Mouse (Mus musculus): Measurements from ENCODE around the gene Mef2a. TPM values are rescaled to one million over a fixed set of nuclear protein-coding genes. Genes with fewer than 3 reads are reported as not detected.
A peak's percentile ranks its signal among the peaks of the same experiment; 100 is the strongest.

Mef2a gene
- polyA plus RNA-seq, 1 experiment from 2014 or later = 22.4 TPM

DNA sequence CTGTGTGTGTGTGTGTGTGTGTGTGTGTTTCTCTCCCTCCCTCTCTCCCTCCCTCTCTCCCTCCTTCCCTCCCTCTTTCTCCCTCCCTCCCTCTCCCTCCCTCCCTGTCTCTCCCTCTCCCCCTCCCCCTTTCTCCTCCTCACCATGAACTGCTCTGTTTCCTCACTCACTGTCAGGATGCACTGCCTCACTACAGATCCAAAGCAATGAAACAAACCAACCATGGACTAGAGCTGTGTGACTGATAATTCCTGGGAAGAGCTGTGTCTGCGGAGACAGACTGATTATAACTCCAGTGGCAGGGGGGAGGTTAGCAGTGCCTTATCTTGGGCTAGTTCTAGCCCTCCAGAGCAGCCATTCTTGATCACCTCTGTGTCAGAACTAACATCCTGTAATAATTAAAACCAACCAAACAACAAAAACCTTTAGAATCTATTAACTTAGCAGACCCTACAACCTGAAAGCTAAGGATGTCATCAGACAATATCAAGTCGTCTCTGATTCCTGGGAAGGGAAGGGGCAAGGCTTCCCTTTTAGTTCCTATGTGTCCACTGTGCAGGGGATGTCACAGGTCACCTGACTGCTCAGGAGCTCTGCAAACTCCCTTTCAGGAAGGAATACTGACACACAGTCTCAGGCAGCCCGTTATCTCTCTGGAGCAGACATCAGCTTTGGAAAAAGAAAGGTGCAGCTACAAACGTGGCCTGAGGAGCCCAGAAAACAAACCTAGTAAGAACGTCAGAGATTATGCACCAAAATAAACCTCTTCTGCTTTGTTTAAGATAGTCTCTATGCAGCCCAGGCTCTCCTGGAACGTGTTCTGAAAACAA lies 162.4 kb downstream of the Mef2a start:
- no peak overlapping the region for H3K27ac ChIP-seq
- 0 out of 2 replicates have a peak, but pooled peaks cover 3% of the 10 kb centered on the region for H3K4me1 ChIP-seq
- H3K4me3 ChIP-seq = no peak overlapping the region
- no peaks in the 10 kb centered on the region for H3K9me3 ChIP-seq (replicated peaks)
- no peaks in the 10 kb centered on the region for H3K27me3 ChIP-seq (ENCODE audit: low read depth, poor library complexity, severe bottlenecking)
- no peaks in the 10 kb centered on the region for H3K36me3 ChIP-seq
- 75% methylated on average over 6 of the region's 6 CpGs for WGBS
- DNase-seq (ENCODE audit: low spot score) = no peak

DNA sequence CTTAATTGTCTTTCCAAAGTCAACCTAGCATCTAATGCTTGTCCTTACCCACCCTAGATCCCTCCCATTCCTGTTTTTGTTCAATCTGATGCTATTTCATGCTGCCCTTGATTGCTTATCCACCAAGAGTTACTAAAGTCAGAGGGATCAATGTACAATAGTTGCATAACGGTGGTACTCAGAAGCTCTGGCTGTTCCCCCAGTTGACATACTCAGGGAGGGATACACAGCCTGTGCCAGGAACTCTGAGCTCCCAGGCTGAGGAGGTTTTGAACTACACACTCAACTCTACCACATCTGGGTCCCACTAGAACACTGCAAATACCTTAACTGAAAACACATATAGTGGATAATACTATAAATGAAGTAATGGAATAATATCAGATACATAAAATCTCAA lies 164.3 kb downstream of the Mef2a start:
- Histone ChIP-seq H3K4me1 (0 out of 2 replicates have a peak, but pooled peaks cover 3% of the 10 kb centered on the region), H3K36me3 (no peaks in the 10 kb centered on the region), H3K27me3 (ENCODE audit: low read depth, poor library complexity, severe bottlenecking) (no peaks in the 10 kb centered on the region), H3K27ac (no peak overlapping the region), H3K9me3 (replicated peaks) (no peaks in the 10 kb centered on the region), H3K4me3 (no peak overlapping the region)
- 89% methylated on average over 1 of the region's 1 CpGs for WGBS
- DNase-seq (ENCODE audit: low spot score) = no peak

DNA sequence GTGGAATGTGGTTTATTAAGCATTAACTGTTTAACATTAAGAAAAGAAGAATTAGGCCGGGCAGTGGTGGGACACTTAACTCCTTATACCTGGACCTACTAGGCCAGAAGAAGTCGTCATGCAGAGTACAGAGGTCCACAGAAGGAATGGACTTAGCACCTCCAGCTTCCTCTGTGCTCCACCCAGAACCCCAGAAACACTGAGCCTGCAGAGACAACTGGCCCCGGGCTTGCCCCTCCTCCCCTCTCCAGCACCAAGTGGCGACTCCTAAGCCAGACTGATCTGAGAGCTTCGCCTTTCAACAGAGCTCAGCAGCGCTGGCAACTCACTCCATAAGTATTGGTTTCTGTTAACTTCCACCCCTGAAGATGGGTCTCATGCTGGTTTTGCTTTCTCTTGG lies 165.0 kb downstream of the Mef2a start:
- H3K27me3 ChIP-seq (ENCODE audit: low read depth, poor library complexity, severe bottlenecking) = no peaks in the 10 kb centered on the region
- H3K4me3 ChIP-seq = no peak overlapping the region
- no peaks in the 10 kb centered on the region for H3K36me3 ChIP-seq
- H3K27ac ChIP-seq = no peak overlapping the region
- DNase-seq (ENCODE audit: low spot score) = no peak
- 0 out of 2 replicates have a peak, but pooled peaks cover 3% of the 10 kb centered on the region for H3K4me1 ChIP-seq
- H3K9me3 ChIP-seq (replicated peaks) = no peaks in the 10 kb centered on the region
- WGBS = 36% methylated on average over 6 of the region's 6 CpGs

DNA sequence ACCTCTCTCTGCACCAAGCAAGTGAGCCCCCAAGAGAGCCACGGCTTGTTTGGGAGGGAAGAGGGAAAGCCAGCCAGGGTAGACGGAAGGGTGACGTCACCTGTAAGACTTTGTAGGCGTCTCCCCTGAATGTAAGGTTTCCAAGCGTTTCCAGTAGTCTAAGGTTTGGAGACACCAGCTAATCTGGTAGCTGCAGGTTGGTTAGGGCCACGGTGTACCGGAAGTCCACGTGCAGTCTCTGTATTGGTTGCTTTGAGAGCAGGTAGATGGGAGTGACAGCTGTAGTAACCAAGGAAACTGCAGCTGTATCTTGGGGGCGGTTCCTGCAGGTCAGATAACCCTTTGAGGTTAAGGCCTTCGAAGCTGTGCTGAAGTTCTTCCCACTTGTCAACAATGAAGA lies 166.2 kb downstream of the Mef2a start:
- H3K4me3 ChIP-seq = no peak overlapping the region
- no peak overlapping the region for H3K27ac ChIP-seq
- H3K36me3 ChIP-seq = no peaks in the 10 kb centered on the region
- no peak for DNase-seq (ENCODE audit: low spot score)
- H3K27me3 ChIP-seq (ENCODE audit: low read depth, poor library complexity, severe bottlenecking) = no peaks in the 10 kb centered on the region
- H3K4me1 ChIP-seq = 0 out of 2 replicates have a peak, but pooled peaks cover 3% of the 10 kb centered on the region
- WGBS = 79% methylated on average over 10 of the region's 10 CpGs
- H3K9me3 ChIP-seq (replicated peaks) = no peaks in the 10 kb centered on the region

DNA sequence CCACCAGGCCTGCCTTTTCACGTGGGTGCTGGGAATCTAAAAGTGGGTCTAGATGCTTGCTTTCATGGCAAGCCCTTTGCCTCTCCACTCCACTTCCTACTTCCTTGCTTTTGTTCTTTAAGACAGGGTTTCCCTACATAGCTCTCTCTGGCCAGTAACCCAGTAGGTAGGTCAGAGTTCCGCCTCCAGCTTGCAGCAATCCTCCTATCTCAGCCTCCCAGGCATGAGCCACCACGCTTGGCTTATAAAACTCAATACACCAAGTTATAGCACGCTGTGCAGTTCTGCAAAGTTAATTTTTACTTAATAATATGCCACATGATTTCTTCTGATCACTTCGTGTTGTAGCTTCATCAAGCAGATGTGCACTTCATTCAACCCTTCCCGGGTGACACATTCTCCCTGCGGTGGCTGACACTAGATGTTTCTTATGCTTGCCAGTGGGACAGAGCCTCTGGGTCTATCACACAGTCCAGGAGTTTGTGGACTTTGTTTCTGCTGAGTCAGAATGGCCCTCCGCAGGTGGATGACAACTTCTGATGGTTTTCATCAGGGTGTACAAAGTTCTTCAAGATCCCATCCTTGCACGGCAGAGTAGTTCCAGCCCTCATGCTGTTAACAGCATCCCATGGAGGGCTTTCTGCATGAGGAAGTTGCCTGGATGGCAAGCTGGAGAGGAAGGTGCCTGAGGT lies 166.8 kb downstream of the Mef2a start:
- 94% methylated on average over 9 of the region's 9 CpGs for WGBS

DNA sequence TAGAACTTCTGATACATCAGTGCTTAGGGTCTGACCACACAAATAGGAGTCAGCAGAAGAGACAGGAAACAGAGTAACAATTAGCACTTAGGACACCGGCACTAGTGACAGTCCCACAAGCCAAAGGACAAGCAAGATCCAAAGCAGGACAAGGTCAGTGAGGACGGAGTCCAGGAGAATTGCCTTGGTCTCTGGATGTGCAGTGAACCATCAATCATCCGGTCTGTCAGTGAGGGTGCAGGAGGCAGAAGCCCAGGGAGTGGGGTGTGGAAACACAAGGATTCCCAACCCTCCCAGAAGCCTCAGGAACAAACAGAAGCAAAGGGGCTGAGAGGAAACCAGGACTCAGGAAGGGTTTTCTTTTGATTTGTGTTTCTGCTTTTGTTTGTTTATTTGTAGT lies 169.0 kb downstream of the Mef2a start:
- no peaks in the 10 kb centered on the region for H3K27me3 ChIP-seq (ENCODE audit: low read depth, poor library complexity, severe bottlenecking)
- no peak for DNase-seq (ENCODE audit: low spot score)
- no peaks in the 10 kb centered on the region for H3K9me3 ChIP-seq (replicated peaks)
- H3K4me3 ChIP-seq = no peak overlapping the region
- WGBS = 70% methylated on average over 3 of the region's 3 CpGs
- no peaks in the 10 kb centered on the region for H3K36me3 ChIP-seq
- no peak overlapping the region for H3K27ac ChIP-seq
- H3K4me1 ChIP-seq = 0 out of 2 replicates have a peak, but pooled peaks cover 3% of the 10 kb centered on the region

More for the DNA sequence above, 166.8 kb downstream of the Mef2a start:
- Histone ChIP-seq H3K27me3 (ENCODE audit: low read depth, poor library complexity, severe bottlenecking) (no peaks in the 10 kb centered on the region), H3K9me3 (replicated peaks) (no peaks in the 10 kb centered on the region), H3K4me1 (0 out of 2 replicates have a peak, but pooled peaks cover 3% of the 10 kb centered on the region), H3K4me3 (no peak overlapping the region), H3K36me3 (no peaks in the 10 kb centered on the region), H3K27ac (no peak overlapping the region)
- DNase-seq (ENCODE audit: low spot score) = no peak

DNA sequence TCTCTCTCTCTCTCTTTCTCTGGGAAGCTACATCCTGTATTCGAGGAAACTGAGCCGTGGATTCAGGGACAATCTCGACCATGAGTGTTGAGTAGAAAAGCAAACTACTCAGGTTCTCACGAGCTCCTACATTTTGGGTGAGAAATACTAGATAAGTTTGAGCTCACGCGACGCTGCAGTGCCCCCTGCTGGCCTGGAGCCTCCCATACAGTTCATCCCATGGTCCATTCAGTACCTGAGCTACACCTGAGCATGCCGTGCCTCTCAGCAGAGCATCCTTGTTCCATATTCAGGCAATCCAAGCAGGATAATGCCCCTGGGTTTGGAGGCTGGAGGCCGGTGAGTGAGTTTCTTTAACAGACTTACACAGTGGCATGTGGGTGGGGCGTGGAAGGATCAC lies 173.2 kb downstream of the Mef2a start:
- 17% methylated on average over 10 of the region's 10 CpGs for WGBS
- no peak overlapping the region for H3K27ac ChIP-seq
- H3K9me3 ChIP-seq (replicated peaks) = no peaks in the 10 kb centered on the region
- no peaks in the 10 kb centered on the region for H3K27me3 ChIP-seq (ENCODE audit: low read depth, poor library complexity, severe bottlenecking)
- no peaks in the 10 kb centered on the region for H3K4me1 ChIP-seq
- DNase-seq (ENCODE audit: low spot score) = peak; percentile 85
- no peak overlapping the region for H3K4me3 ChIP-seq
- H3K36me3 ChIP-seq = no peaks in the 10 kb centered on the region

DNA sequence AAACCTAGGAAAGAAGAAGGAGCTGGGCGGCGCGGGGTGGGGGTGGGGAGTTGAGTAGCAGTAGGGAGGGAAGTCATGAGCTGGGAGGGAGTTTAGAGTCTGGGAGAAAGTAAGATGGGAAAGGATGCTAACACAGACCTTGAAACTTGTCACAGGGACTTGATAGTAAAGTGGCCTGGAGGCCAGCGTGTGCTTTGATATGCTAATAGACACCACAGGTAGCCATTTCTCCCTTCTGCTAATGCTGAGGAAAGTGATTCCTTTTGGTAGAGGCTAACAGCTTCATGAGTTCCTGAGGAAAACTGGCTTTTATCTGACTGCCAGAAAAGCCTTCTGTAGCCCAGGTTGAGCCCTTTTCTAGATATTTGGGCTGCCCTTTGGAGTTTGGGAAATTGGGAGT lies 188.9 kb downstream of the Mef2a start:
- 20% methylated on average over 4 of the region's 4 CpGs for WGBS

More for the DNA sequence above, 188.9 kb downstream of the Mef2a start:
- no peaks in the 10 kb centered on the region for H3K27me3 ChIP-seq (ENCODE audit: low read depth, poor library complexity, severe bottlenecking)
- H3K36me3 ChIP-seq = no peaks in the 10 kb centered on the region
- no peaks in the 10 kb centered on the region for H3K4me1 ChIP-seq
- no peak overlapping the region for H3K27ac ChIP-seq
- H3K9me3 ChIP-seq (replicated peaks) = no peaks in the 10 kb centered on the region
- DNase-seq (ENCODE audit: low spot score) = no peak
- H3K4me3 ChIP-seq = no peak overlapping the region

Other genes with a start within 250 kb of the Mef2a start
- 12.1 and 15.2 TPM in 2 replicates for gene Lysmd4, start 150.3 kb downstream of the Mef2a start, polyA plus RNA-seq (2016; fragmentation: Nextera tagmentation; extraction: Ambion mirVana)